Mouse (Mus musculus) liver, adult 2 months (tissue): Measurements from ENCODE around the gene Gm48551. TPM values are rescaled to one million over a fixed set of nuclear protein-coding genes. Genes with fewer than 3 reads are reported as not detected.
A peak's percentile ranks its signal among the peaks of the same experiment; 100 is the strongest.

Experiments used
- DNase-seq: peaks from one replicate; pipeline ENCODE4 v3.0.0-alpha.2; 2011; ENCODE audit warnings: low read depth, low spot score; ENCODE audit errors: extremely low read depth
- H3K27ac ChIP-seq: fragments of 200-500 bp; replicated peaks from 2 replicates; pipeline ENCODE4 v1.5.1; 2012; ENCODE audit warnings: low read depth, mild to moderate bottlenecking, control low read depth, inconsistent platforms, low read length; ENCODE audit not compliant: insufficient read depth
- H3K27me3 ChIP-seq: fragments of 200-500 bp; 2 replicates; pipeline ENCODE4 v1.6.1; 2012; ENCODE audit warnings: mild to moderate bottlenecking, moderate library complexity, low read length, inconsistent platforms; ENCODE audit not compliant: control insufficient read depth, insufficient read depth
- H3K36me3 ChIP-seq: fragments of 200-500 bp; 2 replicates; pipeline ENCODE4 v1.6.1; 2012; ENCODE audit warnings: low read length, inconsistent platforms; ENCODE audit not compliant: control insufficient read depth, insufficient read depth
- H3K4me1 ChIP-seq: fragments of 200-500 bp; 2 replicates; pipeline ENCODE4 v1.6.1; 2011; ENCODE audit warnings: low read length; ENCODE audit not compliant: control insufficient read depth, insufficient read depth
- H3K4me3 ChIP-seq: fragments of 200-500 bp; 2 replicates; pipeline ENCODE4 v1.5.1; 2011; ENCODE audit warnings: low read depth, mild to moderate bottlenecking, control low read depth, low read length, moderate library complexity; ENCODE audit not compliant: insufficient read depth
- H3K79me2 ChIP-seq: fragments of 200-500 bp; 2 replicates; pipeline ENCODE4 v1.6.1; 2012; ENCODE audit warnings: inconsistent platforms, mild to moderate bottlenecking, low read length, moderate library complexity; ENCODE audit not compliant: control insufficient read depth, insufficient read depth
- H3K9ac ChIP-seq: fragments of 200-500 bp; 2 replicates; pipeline ENCODE4 v1.6.1; 2012; ENCODE audit warnings: low read depth, mild to moderate bottlenecking, control low read depth, inconsistent platforms, low read length
- CTCF ChIP-seq: fragments of 200-500 bp; IDR thresholded peaks from 2 replicates; pipeline ENCODE4 v1.5.1; 2011; ENCODE audit warnings: low read depth, low read length, control low read depth
- POLR2A ChIP-seq: fragments of 200-500 bp; IDR thresholded peaks from 2 replicates; pipeline ENCODE4 v1.6.1; 2011; ENCODE audit warnings: low read length, control low read depth; ENCODE audit not compliant: insufficient read depth; ENCODE audit errors: extremely low read depth
- WGBS: fragments of 180-500 bp; shearing (Covaris S2); methylation state at CpG from one replicate; pipeline ENCODE4 v1.1.7; 2018; 5-methylcytosine and 5-hydroxymethylcytosine counted together
- polyA plus RNA-seq: library from polyadenylated mRNA; depleted of rRNA; stranded (reverse); fragments of >200 nt; gene quantifications from 2 replicates; pipeline ENCODE4 v1.2.3, GENCODE M21; 2012
- total RNA-seq: library from RNA; depleted of rRNA; stranded (reverse); fragments of >200 nt; gene quantifications from 2 replicates; pipeline ENCODE4 v1.2.3, GENCODE M21; 2014

Gene Gm48551
- total and polyA plus RNA-seq, 2 experiments: 0.32 to 2.4 TPM

GRCm38 (mm10) chr10:81413310-81414261 is 29.3 kb downstream of the Gm48551 start:
- Histone ChIP-seq H3K9ac (peak overlapping the region; percentile 86), H3K27ac (peak overlapping the region; percentile 89), H3K79me2 (peaks cover 29% of the 10 kb centered on the region; the same call in 1 of the 2 replicates), H3K4me3 (peak overlapping the region; percentile 59), H3K27me3 (no peaks in the 10 kb centered on the region), H3K36me3 (no peaks in the 10 kb centered on the region), H3K4me1 (peaks cover 79% of the 10 kb centered on the region)
- DNase-seq: peak; percentile 49
- 14% methylated on average over 26 of the region's 26 CpGs for WGBS
- TF ChIP-seq CTCF (no peak), POLR2A (no peak)

GRCm38 (mm10) chr10:81414682-81415081 is 30.4 kb downstream of the Gm48551 start:
- TF ChIP-seq POLR2A (no peak), CTCF (no peak)
- Histone ChIP-seq H3K4me3 (no peak overlapping the region), H3K27me3 (no peaks in the 10 kb centered on the region)

DNA sequence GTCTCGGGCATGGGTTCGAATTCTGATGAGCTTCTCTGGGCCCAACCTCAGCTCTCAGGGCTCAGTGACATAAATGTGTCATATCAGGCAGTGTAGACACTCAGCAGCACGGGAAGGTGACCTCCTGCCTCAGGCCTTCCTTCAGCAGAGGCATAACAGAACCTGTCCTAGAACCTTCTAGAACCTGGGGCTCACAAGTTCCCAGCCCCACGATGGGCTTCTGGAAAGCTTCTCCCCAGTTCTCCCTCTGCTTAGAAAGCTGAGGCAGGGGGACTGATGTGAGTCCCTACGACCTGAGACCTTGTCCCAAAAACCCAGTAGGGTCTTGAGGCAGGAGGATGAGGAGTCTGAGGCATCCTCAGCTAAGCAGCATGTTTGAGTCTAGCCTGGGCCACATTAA is 30.9 kb downstream of the Gm48551 start:
- Histone ChIP-seq H3K4me1 (peaks cover 83% of the 10 kb centered on the region), H3K79me2 (peaks cover 40% of the 10 kb centered on the region), H3K4me3 (no peak overlapping the region), H3K36me3 (no peaks in the 10 kb centered on the region), H3K27ac (peak overlapping the region; percentile 89), H3K27me3 (no peaks in the 10 kb centered on the region), H3K9ac (peak overlapping the region; percentile 32)
- WGBS: 61% methylated on average over 5 of the region's 5 CpGs
- no peak for TF ChIP-seq POLR2A
- TF ChIP-seq CTCF: no peak
- DNase-seq: no peak

More at GRCm38 (mm10) chr10:81414682-81415081, 30.4 kb downstream of the Gm48551 start:
- Histone ChIP-seq H3K27ac (peak overlapping the region; percentile 89), H3K36me3 (no peaks in the 10 kb centered on the region), H3K9ac (peak overlapping the region; percentile 86), H3K79me2 (peaks cover 38% of the 10 kb centered on the region; the same call in 1 of the 2 replicates), H3K4me1 (peaks cover 82% of the 10 kb centered on the region)
- no peak for DNase-seq

- peaks cover 83% of the 10 kb centered on the region for H3K4me1 ChIP-seq
- H3K36me3 ChIP-seq: no peaks in the 10 kb centered on the region
- H3K79me2 ChIP-seq: peaks cover 46% of the 10 kb centered on the region
- peak; percentile 29 for DNase-seq
- peak overlapping the region; percentile 18; the same call in 1 of the 2 replicates for H3K9ac ChIP-seq
- no peaks in the 10 kb centered on the region for H3K27me3 ChIP-seq
- WGBS: 47% methylated on average over 17 of the region's 17 CpGs
- no peak overlapping the region for H3K4me3 ChIP-seq
- TF ChIP-seq POLR2A: no peak
- no peak for TF ChIP-seq CTCF
- H3K27ac ChIP-seq: peak overlapping the region; percentile 89
Measured at GRCm38 (mm10) chr10:81415549-81416310, 31.5 kb downstream of the Gm48551 start.

GRCm38 (mm10) chr10:81416581-81417226 is 32.4 kb downstream of the Gm48551 start:
- H3K79me2 ChIP-seq: peaks cover 55% of the 10 kb centered on the region
- peak overlapping the region; percentile 82 for H3K27ac ChIP-seq
- H3K36me3 ChIP-seq: no peaks in the 10 kb centered on the region
- DNase-seq: peak; percentile 75
- H3K9ac ChIP-seq: peak overlapping the region; percentile 39
- 16% methylated on average over 26 of the region's 26 CpGs for WGBS
- H3K4me3 ChIP-seq: peak overlapping the region; percentile 5; the same call in 1 of the 2 replicates
- TF ChIP-seq POLR2A: no peak
- TF ChIP-seq CTCF: no peak
- H3K27me3 ChIP-seq: no peaks in the 10 kb centered on the region
- H3K4me1 ChIP-seq: peaks cover 83% of the 10 kb centered on the region
